Mouse (Mus musculus): ENCODE data around the gene Ankdd1a. TPM values are rescaled to one million over a fixed set of nuclear protein-coding genes. Genes with fewer than 3 reads are reported as not detected.

The Ankdd1a gene
- total and polyA plus RNA-seq, 3 experiments: not detected

GRCm38 (mm10) chr9:65550079-65550831 lies 30.3 kb upstream of the Ankdd1a start:
- Histone ChIP-seq H3K27me3 (replicated peaks) (no peaks in the 10 kb centered on the region), H3K27ac (ENCODE audit: insufficient read depth, low read depth) (peak overlapping the region; percentile 93), H3K4me3 (replicated peaks in 1 of 3; ENCODE audit: low read depth in 2 of 3, low read length in 2 of 3, poor library complexity in 1 of 3) (no peak overlapping the region), H3K4me1 (ENCODE audit: control insufficient read depth in 1 of 2, insufficient read depth in 2 of 2) (peaks cover 38 to 90% of the 10 kb centered on the region in 2 experiments), H3K4me2 (ENCODE audit: insufficient read depth, low read depth, poor library complexity, severe bottlenecking) (peak overlapping the region; percentile 33), H3K79me2 (replicated peaks; ENCODE audit: control insufficient read depth, extremely low read depth, insufficient read depth, poor library complexity, severe bottlenecking) (no peaks in the 10 kb centered on the region), H3K9ac (ENCODE audit: insufficient read depth, low read depth) (peak overlapping the region; percentile 41; the same call in 1 of the 2 replicates), H3K36me3 (replicated peaks in 1 of 2; ENCODE audit: control insufficient read depth in 1 of 2, insufficient read depth in 1 of 2, low read length in 1 of 2) (peaks cover 10 to 25% of the 10 kb centered on the region in 2 experiments), H3K9me3 (replicated peaks; ENCODE audit: low read length) (no peaks in the 10 kb centered on the region)
- dilution Hi-C loops (cut with MboI; ENCODE audit: extremely low pct_ligation_motif_present, extremely low pct_unique_long_range_greater_than_20kb, low sequenced_read_pairs): no loop called here
- in situ Hi-C loops (cut with MboI; ENCODE audit: low pct_ligation_motif_present, low pct_unique_long_range_greater_than_20kb, low sequenced_read_pairs): no loop called here
- TF ChIP-seq IRF4 (IDR thresholded peaks at IDR 0.05; ENCODE audit: low read depth, low read length): peak; percentile 70; the same call in 1 of the 2 replicates
- TF ChIP-seq E2F4 (IDR thresholded peaks at IDR 0.05; ENCODE audit: insufficient replicate concordance, low read depth, low read length): no peak
- TF ChIP-seq CHD1 (IDR thresholded peaks at IDR 0.05; ENCODE audit: low read depth, low read length): no peak
- TF ChIP-seq ZNF384 (IDR thresholded peaks at IDR 0.05; ENCODE audit: low read depth, low read length): peak; percentile 97
- TF ChIP-seq SMC3 (IDR thresholded peaks at IDR 0.05; ENCODE audit: low read depth, low read length): no peak
- TF ChIP-seq POLR2A (IDR thresholded peaks at IDR 0.05; ENCODE audit: low read depth, low read length): peak; percentile 53
- TF ChIP-seq EP300 (IDR thresholded peaks at IDR 0.05; ENCODE audit: low read length): peak; percentile 74
- no peak; the same call in 1 of the 2 replicates for TF ChIP-seq ZMIZ1 (IDR thresholded peaks at IDR 0.05; ENCODE audit: low read depth, low read length)
- TF ChIP-seq TBP (conservative IDR thresholded peaks at IDR 0.05; ENCODE audit: low read depth, low read length): peak; percentile 70; the same call in 1 of the 2 replicates
- no peak for TF ChIP-seq MEF2A (IDR thresholded peaks at IDR 0.05; ENCODE audit: borderline replicate concordance, low read depth, low read length)
- TF ChIP-seq ETS1 (conservative IDR thresholded peaks at IDR 0.05; ENCODE audit: low read depth, low read length): peak; percentile 70
- TF ChIP-seq NELFE (IDR thresholded peaks at IDR 0.05; ENCODE audit: low read depth, low read length): no peak; the same call in 1 of the 2 replicates
- no peak for TF ChIP-seq MAX (IDR thresholded peaks at IDR 0.05; ENCODE audit: low read length)
- no peak for TF ChIP-seq JUN (IDR thresholded peaks at IDR 0.05; ENCODE audit: insufficient read depth, low read depth, low read length)
- peak; percentile 61 for TF ChIP-seq BHLHE40 (IDR thresholded peaks at IDR 0.05; ENCODE audit: low read depth, low read length)
- TF ChIP-seq CHD2 (IDR thresholded peaks at IDR 0.05; ENCODE audit: low read length): no peak
- TF ChIP-seq NRF1 (IDR thresholded peaks at IDR 0.05; ENCODE audit: low read depth, low read length): no peak
- no peak for TF ChIP-seq USF1 (IDR thresholded peaks at IDR 0.05; ENCODE audit: low read depth, low read length)
- TF ChIP-seq RAD21 (IDR thresholded peaks at IDR 0.05; ENCODE audit: low read depth, low read length): no peak
- TF ChIP-seq POLR2AphosphoS2 (IDR thresholded peaks at IDR 0.05; ENCODE audit: low read depth, low read length): no peak
- no peak for DNase-seq (ENCODE audit: extremely low read depth)

- Histone ChIP-seq H3K36me3 (replicated peaks in 1 of 2; ENCODE audit: control insufficient read depth in 1 of 2, insufficient read depth in 1 of 2, low read length in 1 of 2) (peaks cover 6 to 19% of the 10 kb centered on the region in 2 experiments), H3K27me3 (replicated peaks) (no peaks in the 10 kb centered on the region), H3K4me2 (ENCODE audit: insufficient read depth, low read depth, poor library complexity, severe bottlenecking) (no peak overlapping the region), H3K79me2 (replicated peaks; ENCODE audit: control insufficient read depth, extremely low read depth, insufficient read depth, poor library complexity, severe bottlenecking) (no peaks in the 10 kb centered on the region), H3K9ac (ENCODE audit: insufficient read depth, low read depth) (no peak overlapping the region), H3K4me3 (replicated peaks in 1 of 3; ENCODE audit: low read depth in 2 of 3, low read length in 2 of 3, poor library complexity in 1 of 3) (no peak overlapping the region), H3K27ac (ENCODE audit: insufficient read depth, low read depth) (peak overlapping the region; percentile 72), H3K9me3 (replicated peaks; ENCODE audit: low read length) (no peaks in the 10 kb centered on the region), H3K4me1 (ENCODE audit: control insufficient read depth in 1 of 2, insufficient read depth in 2 of 2) (peaks cover 38 to 87% of the 10 kb centered on the region in 2 experiments)
- in situ Hi-C loops (cut with MboI; ENCODE audit: low pct_ligation_motif_present, low pct_unique_long_range_greater_than_20kb, low sequenced_read_pairs) (no loop called here), dilution Hi-C loops (cut with MboI; ENCODE audit: extremely low pct_ligation_motif_present, extremely low pct_unique_long_range_greater_than_20kb, low sequenced_read_pairs) (no loop called here)
- no peak for TF ChIP-seq BHLHE40 (IDR thresholded peaks at IDR 0.05; ENCODE audit: low read depth, low read length)
- TF ChIP-seq RAD21 (IDR thresholded peaks at IDR 0.05; ENCODE audit: low read depth, low read length): no peak
- TF ChIP-seq MAX (IDR thresholded peaks at IDR 0.05; ENCODE audit: low read length): peak; percentile 47; the same call in 1 of the 2 replicates
- TF ChIP-seq EP300 (IDR thresholded peaks at IDR 0.05; ENCODE audit: low read length): no peak
- no peak for TF ChIP-seq NELFE (IDR thresholded peaks at IDR 0.05; ENCODE audit: low read depth, low read length)
- no peak for DNase-seq (ENCODE audit: extremely low read depth)
Measured at GRCm38 (mm10) chr9:65549643-65550042, 29.6 kb upstream of the Ankdd1a start.

Measured in CH12.LX (cell line).